Mouse (Mus musculus): ENCODE results near the gene Gm26602. TPM values are rescaled to one million over a fixed set of nuclear protein-coding genes. Genes with fewer than 3 reads are reported as not detected.
"Not testable (repeated sequence)": the region's sequence is repeated elsewhere in the genome, so short reads cannot be mapped to it uniquely, and the experiment has no call there.

Gm26602 gene
- polyA plus RNA-seq, 1 experiment from 2014 or later: not detected

DNA sequence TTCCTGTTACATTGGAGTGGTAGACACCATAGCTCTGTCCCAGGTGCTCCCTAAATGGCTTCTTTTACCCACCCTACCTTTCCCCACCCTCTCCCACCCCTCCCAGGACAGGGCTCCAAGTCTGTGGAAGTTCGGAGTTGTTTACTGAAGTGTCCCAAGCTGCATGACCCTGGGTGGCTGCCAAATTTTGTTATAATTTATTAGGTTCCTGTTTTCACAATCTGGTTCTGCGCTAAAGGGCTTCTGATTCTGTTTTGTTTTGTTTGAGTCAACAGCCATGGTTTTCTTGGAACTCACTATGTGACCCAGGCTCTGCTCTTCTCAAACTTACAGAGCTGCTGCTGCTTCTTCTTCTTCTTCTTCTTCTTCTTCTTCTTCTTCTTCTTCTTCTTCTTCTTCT is 21.3 kb upstream of the Gm26602 start:
- DNase-seq (ENCODE audit: low spot score): peak; percentile 65
- Histone ChIP-seq H3K9ac (replicated peaks; ENCODE audit: low read depth) (no peak overlapping the region), H3K4me3 (ENCODE audit: low read depth, low read length) (no peak overlapping the region), H3K4me2 (replicated peaks; ENCODE audit: low read depth, low read length) (no peak overlapping the region), H3K27ac (ENCODE audit: low read length) (no peak overlapping the region), H3K4me1 (ENCODE audit: insufficient read depth, low read depth, low read length) (peaks cover 2% of the 10 kb centered on the region; the same call in 1 of the 2 replicates), H3K27me3 (replicated peaks; ENCODE audit: insufficient read depth, low read length) (no peaks in the 10 kb centered on the region), H3K36me3 (ENCODE audit: insufficient read depth, low read length) (no peaks in the 10 kb centered on the region), H3K9me3 (ENCODE audit: low read length) (no peaks in the 10 kb centered on the region)
- ATAC-seq: no peak
- 30% methylated on average over 2 of the region's 2 CpGs for WGBS
- TF ChIP-seq EP300 (IDR thresholded peaks at IDR 0.05) (no peak), CTCF (IDR thresholded peaks at IDR 0.05) (no peak)

DNA sequence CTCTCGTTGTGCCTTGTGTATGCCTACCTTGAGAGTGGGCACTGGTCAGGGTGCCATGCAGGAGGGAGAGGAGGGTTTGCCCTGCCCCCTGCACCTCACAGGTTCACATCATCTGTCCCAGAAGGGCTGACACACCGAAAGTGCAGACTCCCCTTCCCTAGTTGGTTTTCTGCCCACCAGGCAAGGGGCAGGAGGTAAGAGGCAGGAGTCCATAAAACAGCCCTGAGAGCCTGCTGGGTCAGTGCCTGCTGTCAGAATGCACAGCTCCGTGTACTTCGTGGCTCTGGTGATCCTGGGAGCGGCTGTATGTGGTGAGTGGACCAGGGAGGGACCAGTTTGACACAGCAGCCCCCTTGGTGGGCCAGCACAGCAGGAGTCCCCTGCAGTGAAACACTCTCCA is 20.0 kb upstream of the Gm26602 start, which contains the start of gene Cfd:
Gene Cfd (plus strand): TSS at position 184 of the 400 bp plus-strand sequence.
- no peak within 1 kb of the TSS for H3K27ac ChIP-seq (ENCODE audit: low read length)
- no peak for ATAC-seq

DNA sequence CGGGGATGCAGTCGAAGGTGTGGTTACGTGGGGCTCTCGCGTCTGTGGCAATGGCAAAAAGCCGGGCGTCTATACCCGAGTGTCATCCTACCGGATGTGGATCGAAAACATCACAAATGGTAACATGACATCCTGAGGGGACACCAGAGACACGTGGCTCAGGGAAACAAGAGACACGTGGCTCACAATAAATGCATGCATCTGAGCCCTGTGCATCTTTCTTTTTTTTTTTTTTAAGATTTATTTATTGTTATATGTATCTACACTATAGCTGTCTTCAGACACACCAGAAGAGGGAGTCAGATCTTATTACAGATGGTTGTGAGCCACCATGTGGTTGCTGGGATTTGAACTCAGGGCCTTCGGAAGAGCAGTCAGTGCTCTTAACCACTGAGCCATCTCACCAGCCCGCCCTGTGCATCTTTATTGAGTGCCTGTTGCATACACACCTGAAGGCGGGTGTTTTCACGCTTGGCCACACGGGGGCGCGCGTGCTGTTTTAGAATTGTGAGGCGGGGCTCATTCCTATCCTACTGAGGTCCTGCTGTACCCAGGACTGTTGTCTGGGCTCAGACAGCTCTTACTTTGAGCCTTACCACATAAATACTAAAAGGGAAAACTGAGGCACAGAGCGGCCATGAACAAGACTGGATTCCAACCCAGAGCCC is 18.1 kb upstream of the Gm26602 start:
- H3K4me1 ChIP-seq (ENCODE audit: insufficient read depth, low read depth, low read length); H3K36me3 ChIP-seq (ENCODE audit: insufficient read depth, low read length); H3K4me3 ChIP-seq (ENCODE audit: low read depth, low read length); H3K27me3 ChIP-seq (replicated peaks; ENCODE audit: insufficient read depth, low read length); H3K27ac ChIP-seq (ENCODE audit: low read length); H3K9me3 ChIP-seq (ENCODE audit: low read length); H3K9ac ChIP-seq (replicated peaks; ENCODE audit: low read depth); H3K4me2 ChIP-seq (replicated peaks; ENCODE audit: low read depth, low read length): not testable (repeated sequence)
- 37% methylated on average over 22 of the region's 22 CpGs for WGBS
- peak; percentile 87 for TF ChIP-seq CTCF (IDR thresholded peaks at IDR 0.05)
- ATAC-seq (peak; percentile 56), DNase-seq (ENCODE audit: low spot score) (peak; percentile 83)

More for the DNA sequence above, 20.0 kb upstream of the Gm26602 start, which contains the start of gene Cfd:
- Histone ChIP-seq H3K4me1 (ENCODE audit: insufficient read depth, low read depth, low read length) (no peaks in the 10 kb centered on the region; the same call in 1 of the 2 replicates), H3K9ac (replicated peaks; ENCODE audit: low read depth) (no peak within 1 kb of the TSS), H3K9me3 (ENCODE audit: low read length) (no peaks in the 10 kb centered on the region), H3K36me3 (ENCODE audit: insufficient read depth, low read length) (no peaks in the 10 kb centered on the region), H3K4me3 (ENCODE audit: low read depth, low read length) (no peak within 1 kb of the TSS), H3K27me3 (replicated peaks; ENCODE audit: insufficient read depth, low read length) (no peaks in the 10 kb centered on the region), H3K4me2 (replicated peaks; ENCODE audit: low read depth, low read length) (no peak within 1 kb of the TSS)
- 46% methylated on average over 5 of the region's 5 CpGs for WGBS
- TF ChIP-seq EP300 (IDR thresholded peaks at IDR 0.05): no peak
- no peak for DNase-seq (ENCODE audit: low spot score)

DNA sequence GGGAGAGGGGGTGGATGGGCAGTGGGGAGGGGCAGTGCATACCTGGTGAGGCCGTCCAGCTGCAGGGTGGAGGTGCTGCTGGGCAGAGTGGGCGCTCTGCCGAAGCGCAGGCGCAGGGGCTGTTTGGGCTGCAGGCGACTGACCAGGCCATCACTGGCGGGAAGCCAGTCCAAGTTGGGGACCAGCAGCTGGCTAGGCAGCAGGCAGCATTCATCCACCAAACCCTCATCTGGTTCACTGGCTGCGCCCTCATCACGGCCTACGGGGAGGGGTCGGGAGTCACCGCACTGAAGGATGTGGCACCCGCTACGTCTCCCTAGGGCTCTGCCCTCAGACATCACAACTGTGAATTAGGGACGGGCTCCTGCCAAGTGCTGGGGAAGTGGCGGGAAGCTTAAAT is 14.3 kb upstream of the Gm26602 start:
- no peak overlapping the region for H3K9ac ChIP-seq (replicated peaks; ENCODE audit: low read depth)
- no peak overlapping the region; the same call in 1 of the 2 replicates for H3K27ac ChIP-seq (ENCODE audit: low read length)
- TF ChIP-seq CTCF (IDR thresholded peaks at IDR 0.05) (no peak), EP300 (IDR thresholded peaks at IDR 0.05) (no peak)
- no peak; the same call in 1 of the 2 replicates for ATAC-seq
- no peaks in the 10 kb centered on the region for H3K9me3 ChIP-seq (ENCODE audit: low read length)
- H3K27me3 ChIP-seq (replicated peaks; ENCODE audit: insufficient read depth, low read length): no peaks in the 10 kb centered on the region
- no peak for DNase-seq (ENCODE audit: low spot score)
- H3K4me2 ChIP-seq (replicated peaks; ENCODE audit: low read depth, low read length): no peak overlapping the region
- H3K36me3 ChIP-seq (ENCODE audit: insufficient read depth, low read length): 0 out of 2 replicates have a peak, but pooled peaks cover 18% of the 10 kb centered on the region
- no peak overlapping the region for H3K4me3 ChIP-seq (ENCODE audit: low read depth, low read length)
- WGBS: 68% methylated on average over 16 of the region's 16 CpGs
- no peaks in the 10 kb centered on the region; the same call in 1 of the 2 replicates for H3K4me1 ChIP-seq (ENCODE audit: insufficient read depth, low read depth, low read length)

DNA sequence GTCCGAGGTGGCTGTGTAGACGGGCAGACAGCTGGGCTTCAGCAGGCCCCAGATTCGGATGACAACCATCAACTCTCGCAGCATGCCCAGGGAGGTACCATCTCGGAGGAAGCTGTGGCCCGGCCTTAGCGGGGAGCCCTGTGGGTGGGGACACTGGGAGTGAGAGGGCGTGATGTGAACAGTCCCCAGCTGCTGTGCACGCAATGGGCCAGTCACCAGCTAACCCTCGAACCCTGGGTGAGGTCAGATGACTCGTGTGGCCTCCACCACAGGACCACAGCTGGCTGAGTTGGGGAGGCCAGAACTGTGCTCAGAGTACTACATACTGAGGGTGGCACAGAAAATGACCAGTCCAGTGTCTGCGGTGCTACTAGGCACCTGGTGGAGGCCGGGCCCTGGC is 13.8 kb upstream of the Gm26602 start:
- H3K9me3 ChIP-seq (ENCODE audit: low read length): no peaks in the 10 kb centered on the region
- no peaks in the 10 kb centered on the region for H3K27me3 ChIP-seq (replicated peaks; ENCODE audit: insufficient read depth, low read length)
- H3K4me1 ChIP-seq (ENCODE audit: insufficient read depth, low read depth, low read length): no peaks in the 10 kb centered on the region; the same call in 1 of the 2 replicates
- H3K9ac ChIP-seq (replicated peaks; ENCODE audit: low read depth): no peak overlapping the region
- DNase-seq (ENCODE audit: low spot score) (peak; percentile 54), ATAC-seq (peak; percentile 76)
- WGBS: 73% methylated on average over 13 of the region's 13 CpGs
- 0 out of 2 replicates have a peak, but pooled peaks cover 18% of the 10 kb centered on the region for H3K36me3 ChIP-seq (ENCODE audit: insufficient read depth, low read length)
- TF ChIP-seq EP300 (IDR thresholded peaks at IDR 0.05) (no peak), CTCF (IDR thresholded peaks at IDR 0.05) (no peak)
- H3K4me2 ChIP-seq (replicated peaks; ENCODE audit: low read depth, low read length): no peak overlapping the region
- no peak overlapping the region for H3K4me3 ChIP-seq (ENCODE audit: low read depth, low read length)
- peak overlapping the region; percentile 20 for H3K27ac ChIP-seq (ENCODE audit: low read length)

DNA sequence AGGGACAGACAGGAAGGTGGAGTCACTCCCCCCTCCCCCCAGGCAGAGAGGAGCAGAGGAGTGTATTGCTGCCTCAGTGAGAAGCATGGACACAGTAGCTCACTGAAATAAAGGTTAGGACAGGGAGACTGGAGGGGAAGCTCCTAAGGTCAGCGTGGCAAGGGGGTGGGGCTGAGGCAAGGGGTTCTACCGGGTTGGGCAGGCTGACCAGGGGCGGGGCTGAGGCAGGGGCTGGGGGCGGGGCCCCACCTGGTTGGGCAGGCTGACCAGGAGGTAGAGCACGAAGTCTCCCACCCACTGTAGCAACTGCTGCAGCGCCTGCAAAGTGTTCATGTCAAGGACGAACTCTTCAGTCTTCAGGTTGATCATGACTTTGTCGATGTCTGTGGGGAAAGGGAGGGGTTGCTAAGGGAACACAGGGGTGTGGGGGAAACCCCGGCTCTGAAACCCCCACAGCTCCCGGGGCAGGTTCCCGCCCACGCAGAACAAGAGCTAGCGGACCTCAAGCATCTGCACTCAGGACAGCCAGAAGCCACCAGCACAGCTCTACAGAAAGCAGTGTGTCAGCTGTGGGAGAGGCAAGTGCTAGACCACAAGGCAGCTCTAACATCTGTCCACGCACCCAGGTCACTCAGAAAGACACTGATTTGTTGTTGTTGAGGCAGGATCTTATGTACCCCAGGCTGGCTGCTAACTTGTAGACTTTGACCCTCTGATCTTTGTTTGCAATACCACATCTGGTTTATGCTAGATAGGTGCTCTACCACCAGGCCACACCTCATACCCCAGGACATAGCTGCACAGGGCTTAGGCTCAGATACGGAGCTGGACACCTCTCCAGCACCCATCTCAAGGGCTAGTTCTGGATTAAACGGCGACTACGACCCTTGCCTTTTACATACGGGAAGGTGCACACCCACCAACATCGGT is 13.1 kb upstream of the Gm26602 start:
- WGBS: 58% methylated on average over 19 of the region's 20 CpGs
- no peak overlapping the region for H3K4me3 ChIP-seq (ENCODE audit: low read depth, low read length)
- H3K4me2 ChIP-seq (replicated peaks; ENCODE audit: low read depth, low read length): no peak overlapping the region
- no peak overlapping the region for H3K9ac ChIP-seq (replicated peaks; ENCODE audit: low read depth)
- H3K4me1 ChIP-seq (ENCODE audit: insufficient read depth, low read depth, low read length): no peaks in the 10 kb centered on the region; the same call in 1 of the 2 replicates
- peaks cover 23% of the 10 kb centered on the region; the same call in 1 of the 2 replicates for H3K36me3 ChIP-seq (ENCODE audit: insufficient read depth, low read length)
- peak overlapping the region; percentile 20; the same call in 1 of the 2 replicates for H3K27ac ChIP-seq (ENCODE audit: low read length)
- no peaks in the 10 kb centered on the region for H3K9me3 ChIP-seq (ENCODE audit: low read length)
- TF ChIP-seq CTCF (IDR thresholded peaks at IDR 0.05): no peak
- TF ChIP-seq EP300 (IDR thresholded peaks at IDR 0.05): no peak
- DNase-seq (ENCODE audit: low spot score): no peak
- ATAC-seq: peak; percentile 13; the same call in 1 of the 2 replicates
- no peaks in the 10 kb centered on the region for H3K27me3 ChIP-seq (replicated peaks; ENCODE audit: insufficient read depth, low read length)

Measured in lung, postnatal 0 days (tissue).